Mouse (Mus musculus): ENCODE results near the gene Amd2. TPM values are rescaled to one million over a fixed set of nuclear protein-coding genes. Genes with fewer than 3 reads are reported as not detected.

Amd2 gene
- total RNA-seq (2021) = 10 to 100 TPM; 39.7 to 51.2 TPM
- long read RNA-seq, experiment 1, transcript Amd2-201 (1 exons, 3,218 nt) = major isoform, 39 of 39 reads
- long read RNA-seq, experiment 1, partial matches to known transcripts = 0 of 39 reads
- long read RNA-seq, experiment 1, other reads (novel, unspliced or antisense) = 0 of 39 reads
- long read RNA-seq, experiment 2, transcript Amd2-201 (1 exons, 3,218 nt) = major isoform, 20 of 20 reads
- long read RNA-seq, experiment 2, partial matches to known transcripts = 0 of 20 reads
- long read RNA-seq, experiment 2, other reads (novel, unspliced or antisense) = 0 of 20 reads

DNA sequence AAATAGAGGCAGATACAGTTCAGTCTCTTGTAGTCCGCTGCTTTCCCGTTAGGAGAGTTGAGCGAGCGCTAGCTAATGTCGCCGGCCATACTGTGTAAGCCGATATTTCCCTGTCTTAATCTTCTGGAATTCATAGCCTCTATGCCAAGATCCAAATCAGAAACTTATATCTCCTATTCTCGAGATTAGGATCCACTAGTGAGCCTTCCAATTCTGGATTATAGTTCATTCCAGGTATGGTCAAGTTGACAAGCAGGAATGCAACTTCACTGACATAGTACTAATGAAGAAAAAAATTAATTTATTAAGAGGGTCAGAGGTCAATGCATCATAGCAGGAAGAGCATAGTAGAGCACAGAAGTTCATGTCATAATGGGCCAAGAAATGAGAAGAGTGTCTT, at the start of gene Amd2:
Gene Amd2, minus strand, starts transcription at position 101 of the 400 bp plus-strand sequence.
- DNase-seq = no peak

DNA sequence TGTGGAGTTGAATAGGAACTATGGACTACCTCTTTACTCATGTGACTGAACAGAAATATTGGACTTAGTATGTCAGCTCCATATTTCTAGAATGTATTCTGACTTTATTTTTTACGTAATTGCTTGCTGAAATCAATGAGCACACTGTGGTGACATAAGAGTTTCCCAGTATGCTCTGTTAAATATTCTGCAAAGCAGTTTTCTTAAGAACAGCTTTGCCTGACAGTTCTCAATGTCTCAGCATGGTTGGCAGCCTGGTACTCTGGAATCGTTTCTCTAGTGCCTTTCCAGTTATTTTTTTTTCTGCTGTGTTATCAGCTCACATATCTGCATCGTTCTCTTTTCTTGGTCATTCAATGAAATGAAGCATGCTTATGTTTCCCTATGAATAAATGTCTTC, 49.6 kb upstream of the Amd2 start:
- no peak for DNase-seq

DNA sequence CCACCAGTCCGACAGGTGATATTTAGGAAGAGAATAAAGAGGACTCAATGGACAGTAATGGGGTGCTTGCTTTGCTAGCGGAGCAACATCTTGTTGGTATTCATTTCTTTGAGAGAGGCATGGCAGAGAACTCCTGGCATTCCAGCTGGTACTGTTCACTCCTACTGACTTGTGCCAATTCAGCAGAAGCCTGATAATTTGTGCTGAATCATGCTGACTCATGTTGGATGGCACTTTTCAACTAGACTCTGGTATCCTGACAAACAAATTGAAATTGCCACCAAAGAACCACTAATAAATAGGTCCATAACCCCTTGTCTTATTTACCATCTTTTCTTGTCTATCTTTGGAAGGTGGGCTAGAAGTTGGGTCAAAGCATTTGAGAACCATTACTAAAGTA, 25.9 kb upstream of the Amd2 start:
- no peak for DNase-seq

DNA sequence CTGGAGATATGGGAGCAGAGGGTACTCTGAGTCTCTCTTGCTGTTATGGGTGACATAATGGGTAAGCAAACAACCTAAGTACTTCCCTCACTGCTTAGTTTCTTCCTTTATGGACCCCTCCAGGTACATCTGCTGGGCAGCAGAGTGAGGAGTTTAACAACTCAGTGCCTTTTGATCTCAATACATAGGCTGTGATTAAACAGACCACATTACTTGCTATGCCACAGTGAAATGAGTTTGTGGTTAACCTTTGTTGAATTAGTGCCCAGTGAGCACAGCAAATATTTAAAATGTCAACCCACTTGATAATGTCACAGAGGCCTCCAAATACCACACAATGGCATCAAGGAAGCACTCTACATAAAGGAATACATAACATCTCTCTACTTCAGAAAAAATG, 2.6 kb upstream of the Amd2 start:
- no peak for DNase-seq

Data from heart, adult 18-20 months (tissue).